Mouse (Mus musculus) 3134 (cell line): ENCODE data around the gene Smtnl2.

Experiments used
- DNase-seq: peaks from one replicate; pipeline ENCODE4 v3.0.0-alpha.2; 2011; ENCODE audit warnings: low spot score; ENCODE audit not compliant: insufficient read length; ENCODE audit errors: extremely low read depth

Gene Smtnl2

DNA sequence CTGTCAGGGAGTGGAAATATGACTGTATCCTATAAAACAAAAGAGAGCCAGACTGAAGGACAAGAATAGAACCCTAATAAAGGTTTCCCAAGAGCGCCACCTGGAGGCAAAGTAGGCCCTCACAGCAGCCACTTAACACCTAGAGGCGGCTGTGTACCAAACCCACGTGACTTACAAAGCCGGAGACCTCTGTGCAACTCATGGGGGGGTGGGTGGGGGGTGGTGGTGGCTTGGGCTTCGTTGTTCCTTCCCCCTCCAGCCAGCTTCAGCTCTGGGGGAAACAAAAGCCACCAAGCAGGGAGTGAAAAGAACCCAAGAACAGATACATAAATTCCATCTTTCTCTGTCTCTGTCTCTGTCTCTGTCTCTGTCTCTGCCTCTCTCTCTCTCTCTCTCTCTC, 17.2 kb upstream of the Smtnl2 start:
- no peak for DNase-seq

GRCm38 (mm10) chr11:72426884-72427283, 15.4 kb upstream of the Smtnl2 start:
- DNase-seq, result no peak

DNA sequence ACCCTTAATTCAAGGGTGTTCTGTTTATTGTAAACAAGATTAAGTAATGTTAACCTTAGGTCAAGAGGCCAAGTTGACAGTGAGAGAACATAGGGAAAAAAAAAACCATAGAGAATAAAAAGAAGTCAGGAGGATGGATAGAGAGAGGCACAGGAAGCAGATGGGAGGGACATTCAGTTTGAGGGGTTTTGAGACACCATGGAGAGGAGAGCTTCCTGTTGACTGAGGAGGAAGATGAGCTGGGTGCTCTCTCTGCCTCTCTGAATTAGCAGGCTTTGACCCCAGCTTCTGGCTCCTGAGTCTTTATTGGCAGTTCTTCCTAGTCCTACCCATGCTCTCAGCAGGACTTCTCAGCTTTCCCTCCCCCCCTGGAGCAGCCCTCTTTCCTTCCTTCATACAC, 13.7 kb upstream of the Smtnl2 start:
- no peak for DNase-seq

- peak; percentile 58 for DNase-seq
These were observed 12.2 kb upstream of the Smtnl2 start for GRCm38 (mm10) chr11:72423686-72424085.

GRCm38 (mm10) chr11:72421518-72422278, 10.2 kb upstream of the Smtnl2 start:
- DNase-seq, result peak; percentile 39

- no peak for DNase-seq
These were observed 9.1 kb upstream of the Smtnl2 start for GRCm38 (mm10) chr11:72420460-72421122.

GRCm38 (mm10) chr11:72419006-72419405, 7.5 kb upstream of the Smtnl2 start:
- DNase-seq, result no peak

DNA sequence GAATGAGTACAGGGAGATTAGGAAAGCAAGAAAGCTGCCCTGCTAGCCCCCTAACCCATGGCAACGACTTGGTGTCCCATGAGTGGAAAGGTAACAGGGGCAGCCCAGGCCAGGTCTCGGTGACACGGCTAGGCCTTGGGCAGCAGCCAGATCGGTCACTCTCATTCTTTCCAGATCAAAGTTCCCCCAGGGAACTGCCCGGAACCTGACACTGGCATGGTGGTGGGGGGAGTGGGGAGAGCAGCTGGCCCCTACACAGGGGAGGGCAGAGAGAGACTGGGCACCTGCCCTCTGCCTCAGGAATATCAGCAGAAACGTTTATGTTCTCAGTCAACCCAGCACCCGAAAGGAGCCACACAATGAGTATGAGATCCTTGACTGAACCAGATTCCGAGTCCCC, 6.7 kb upstream of the Smtnl2 start:
- no peak for DNase-seq

- DNase-seq, result no peak
These were observed 5.9 kb upstream of the Smtnl2 start for GRCm38 (mm10) chr11:72417376-72417775.

DNA sequence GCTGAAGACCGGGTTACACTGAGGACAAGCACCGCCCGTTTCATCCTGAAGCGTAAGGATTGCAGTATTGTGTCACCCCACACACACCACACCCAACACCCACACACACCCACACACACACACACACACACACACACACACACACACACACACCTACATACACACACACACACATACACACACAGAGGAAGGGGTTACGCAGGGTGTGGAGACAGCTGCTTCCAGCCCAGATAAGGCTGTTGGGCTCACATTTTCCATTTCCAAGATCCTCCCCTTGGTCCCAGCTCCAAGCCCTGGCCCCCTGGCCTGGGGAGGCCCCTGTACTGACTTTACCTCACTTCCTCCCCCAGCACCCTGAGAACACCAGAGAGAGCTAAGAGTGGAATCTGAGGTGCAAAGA, 5.2 kb upstream of the Smtnl2 start:
- no peak for DNase-seq

GRCm38 (mm10) chr11:72415155-72415554, 3.6 kb upstream of the Smtnl2 start:
- DNase-seq, result no peak

DNA sequence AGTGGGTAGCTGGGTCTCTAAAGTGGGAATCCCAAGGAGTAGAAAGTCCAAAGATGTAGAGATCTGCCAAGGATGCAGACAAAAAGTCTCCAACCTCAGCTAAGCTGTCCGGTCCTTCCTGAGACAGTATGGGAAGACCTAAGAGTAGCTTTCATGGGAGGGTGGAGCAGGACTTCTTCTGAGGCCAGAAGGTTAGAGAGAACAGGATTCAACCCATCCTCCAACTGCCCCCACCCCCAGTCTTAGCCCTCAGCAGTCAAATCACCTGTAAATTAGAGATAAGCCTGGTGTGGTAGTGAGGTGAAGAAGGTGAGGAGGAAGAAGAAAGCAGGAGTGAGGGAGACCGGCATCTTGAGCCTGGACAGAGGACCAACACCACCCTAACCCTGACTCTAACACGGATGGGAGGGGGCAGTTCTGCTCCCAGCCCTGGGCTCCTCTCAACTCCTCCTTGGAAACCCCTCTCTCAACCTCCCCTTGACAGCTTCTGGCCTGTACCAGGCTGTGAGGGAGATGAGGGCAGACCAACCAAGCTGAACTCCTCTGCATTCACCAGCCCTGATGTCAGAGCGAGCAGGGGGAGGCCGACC, 2.2 kb upstream of the Smtnl2 start:
- no peak for DNase-seq

GRCm38 (mm10) chr11:72413016-72413415, 1.5 kb upstream of the Smtnl2 start:
- no peak for DNase-seq

DNA sequence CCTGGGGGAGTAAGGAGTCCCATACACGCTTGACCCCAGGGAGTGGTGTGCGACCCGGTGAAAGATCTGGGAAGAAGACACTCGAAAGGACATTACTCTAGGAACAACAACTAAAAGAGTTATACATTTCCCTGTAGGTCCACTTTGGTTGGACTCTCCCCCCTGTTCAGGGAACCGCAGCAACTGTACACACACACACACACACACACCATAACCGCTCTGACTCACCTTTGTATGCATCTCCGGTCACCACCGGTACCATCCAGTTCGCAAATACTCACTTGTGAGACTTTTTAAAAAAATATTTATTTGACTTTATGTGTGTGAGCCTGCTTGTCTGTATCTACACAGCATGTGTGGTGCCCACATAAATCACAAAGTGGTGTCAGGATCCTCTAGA, 432 bp upstream of the Smtnl2 start:
- no peak for DNase-seq

DNA sequence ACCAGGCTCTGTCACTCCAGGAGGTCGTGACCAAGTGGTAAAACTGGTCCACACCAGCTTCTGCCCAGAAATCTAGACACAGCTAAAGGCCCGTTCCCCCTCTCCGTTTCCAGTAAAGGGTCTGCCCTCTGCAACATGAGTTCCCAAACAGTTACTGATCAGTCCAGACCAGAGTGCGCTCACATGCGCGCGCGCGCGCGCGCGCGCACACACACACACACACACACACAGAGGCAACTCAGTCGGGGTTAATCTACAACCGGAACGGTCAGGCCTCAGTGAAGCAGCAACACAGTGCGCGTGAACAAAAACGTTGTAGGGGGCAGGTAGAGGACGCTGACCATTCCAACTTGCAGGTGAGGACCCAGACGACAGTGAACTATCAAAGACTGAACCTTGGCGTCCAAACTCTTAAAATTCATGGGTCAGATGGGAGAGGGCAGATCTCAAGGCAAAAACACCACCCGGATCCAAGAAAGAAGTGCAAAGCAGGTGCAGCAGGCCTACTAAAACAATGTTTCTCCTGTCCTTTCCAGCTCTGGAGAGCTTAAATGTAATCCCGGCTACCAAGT, 906 bp downstream of the Smtnl2 start:
- no peak for DNase-seq

DNA sequence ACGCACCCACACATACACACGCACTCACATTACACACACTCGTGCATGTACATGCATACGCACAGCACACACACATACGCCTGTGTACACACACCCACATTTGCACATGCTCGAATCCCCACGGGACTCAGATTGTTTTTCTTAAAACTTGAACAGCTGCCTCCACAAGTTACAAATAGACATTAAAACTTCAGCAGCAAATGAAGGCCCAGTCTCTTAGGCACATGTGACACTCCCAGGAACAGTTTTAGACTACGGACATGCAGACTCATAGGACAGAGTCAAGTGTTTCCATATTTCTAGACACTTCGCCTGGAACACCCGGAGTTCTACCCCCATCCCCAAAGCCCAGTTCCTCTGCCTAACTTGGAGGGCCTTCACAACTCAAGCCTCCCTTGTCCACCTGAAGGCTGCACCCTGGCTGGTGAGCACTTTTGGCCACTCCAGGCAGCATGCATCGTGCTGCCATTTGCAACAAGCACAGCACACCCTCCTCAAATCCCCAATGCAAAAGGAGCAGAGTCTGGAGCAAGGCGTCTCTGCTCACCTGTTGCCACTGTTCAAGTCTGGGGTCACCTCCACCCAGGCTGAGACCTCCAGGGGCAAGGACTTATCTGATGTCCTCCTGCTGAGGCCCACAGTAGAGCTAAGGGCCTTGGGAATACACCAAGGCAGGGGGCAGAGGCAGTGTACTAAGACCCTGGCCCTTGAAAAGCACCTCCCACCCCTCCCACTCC, 1.7 kb downstream of the Smtnl2 start:
- DNase-seq, result no peak

DNA sequence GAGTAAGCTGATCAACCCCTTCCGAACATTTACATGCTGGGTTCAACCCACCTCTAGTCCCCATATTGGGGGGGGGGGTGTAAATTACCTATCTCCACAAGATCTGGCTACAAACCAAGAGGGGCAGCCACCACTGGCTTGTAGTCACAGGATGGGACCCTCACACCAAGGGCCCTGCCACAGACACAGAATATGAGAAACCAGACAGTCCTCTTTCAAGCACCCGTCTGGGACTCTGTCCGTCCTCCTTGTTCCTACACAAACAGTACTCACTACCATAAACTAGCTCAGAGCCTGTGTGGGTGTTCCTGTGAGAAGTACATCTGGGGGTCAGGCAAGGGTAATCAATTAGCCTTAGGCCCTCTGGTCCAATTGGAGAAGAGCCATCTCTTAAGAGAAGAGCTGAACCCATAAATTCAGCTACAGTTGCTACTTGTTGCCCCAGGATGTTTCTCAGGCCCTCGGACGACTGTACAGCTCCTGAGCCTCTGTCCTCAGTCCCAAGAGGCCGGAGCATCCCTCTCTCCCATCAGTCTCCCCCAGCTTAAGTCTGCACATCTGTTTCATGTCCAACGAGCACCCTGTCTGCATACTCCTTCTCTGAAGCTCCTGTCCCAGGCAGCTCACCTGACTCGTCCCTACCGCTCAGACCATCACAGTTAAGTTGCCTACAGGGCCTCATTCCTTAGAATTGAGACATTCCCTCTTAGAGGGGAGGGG, 2.9 kb downstream of the Smtnl2 start:
- DNase-seq, result no peak

DNA sequence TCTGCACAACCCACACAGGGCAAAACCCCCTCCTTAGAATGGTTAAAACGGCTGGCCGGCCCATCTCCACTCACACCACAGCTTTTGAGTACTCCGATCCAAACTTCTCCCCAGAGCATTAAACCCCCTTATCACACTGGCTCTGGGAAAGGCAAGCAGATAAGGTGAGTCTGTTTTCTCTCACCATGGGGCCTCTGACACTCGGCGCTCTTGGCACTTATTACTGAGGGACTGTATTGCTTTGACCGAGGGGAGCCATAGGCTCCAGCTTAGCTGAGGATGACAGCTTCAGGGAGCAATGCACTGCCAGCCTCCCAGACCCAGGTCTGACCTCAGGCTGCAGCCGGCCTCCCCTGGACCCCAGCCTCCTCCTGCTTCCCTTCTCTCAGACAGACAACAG, 3.9 kb downstream of the Smtnl2 start:
- DNase-seq, result no peak

DNA sequence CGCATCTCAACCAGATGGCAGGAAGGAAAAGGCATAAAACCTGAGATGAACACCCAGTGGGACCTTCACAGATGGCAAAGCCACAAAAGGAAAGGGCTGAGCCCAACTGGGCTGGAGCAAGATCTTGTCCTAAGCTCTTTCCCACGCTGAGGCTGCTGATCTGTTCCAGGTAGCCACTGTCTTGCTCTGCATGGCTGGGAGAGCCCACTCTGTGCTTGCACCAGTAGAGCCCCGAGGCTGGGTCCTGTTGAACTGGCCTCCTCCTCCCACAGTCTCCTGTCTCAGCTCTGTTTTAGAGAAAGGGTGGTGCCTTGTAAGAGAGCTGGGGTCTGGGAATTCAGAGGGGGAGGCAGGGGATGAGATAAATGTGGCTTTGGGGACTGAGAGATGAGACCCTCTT, 4.4 kb downstream of the Smtnl2 start:
- DNase-seq, result no peak

DNA sequence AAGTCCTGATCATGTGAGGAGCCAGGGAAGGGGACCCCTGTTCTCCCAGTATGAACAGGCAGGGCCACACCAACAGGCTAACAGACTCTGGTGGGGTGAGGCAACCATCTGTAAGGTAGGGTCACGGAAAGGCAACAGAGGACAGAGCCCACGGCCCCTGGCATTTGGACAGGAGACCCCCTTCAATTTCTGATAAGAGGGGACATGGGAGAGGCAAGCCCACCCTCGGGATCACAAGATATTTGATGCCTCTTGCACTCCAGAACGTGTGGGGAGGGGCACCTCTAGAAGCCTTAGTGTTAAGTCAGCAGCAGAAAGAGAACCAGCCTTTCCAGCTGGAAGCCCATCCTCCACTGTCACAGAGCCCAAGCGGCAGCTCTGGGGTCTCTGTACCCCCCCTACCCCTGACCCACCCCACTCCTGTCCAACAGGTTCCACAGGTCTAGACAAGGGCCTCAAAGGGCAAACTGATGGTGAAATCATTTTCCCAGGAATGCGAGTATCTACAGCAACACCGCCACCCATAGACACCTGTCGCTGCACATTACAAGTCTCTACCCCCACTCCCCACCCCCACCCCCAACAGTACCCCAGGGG, 5.3 kb downstream of the Smtnl2 start:
- DNase-seq, result no peak
